Mouse (Mus musculus) neutrophil, adult 5-6 weeks (primary cell): Measurements from ENCODE around the gene Ankrd9. TPM values are rescaled to one million over a fixed set of nuclear protein-coding genes. Genes with fewer than 3 reads are reported as not detected.

Experiments
- ATAC-seq: fragments of 151-379, 151-347 bp; 2 replicates; pipeline ENCODE4 v1.8.0; 2017; ENCODE audit warnings: mild to moderate bottlenecking, moderate TSS enrichment; ENCODE audit not compliant: insufficient number of reproducible peaks, poor library complexity, low FRiP score, severe bottlenecking; ENCODE audit errors: extremely low read depth
- total RNA-seq: library from RNA; stranded (forward); fragments of 200-1000 nt; gene quantifications from 2 replicates; pipeline ENCODE4 v1.2.3, GENCODE M21; 2017

Ankrd9 gene
- total RNA-seq: 2.1 and 3.0 TPM in 2 replicates

GRCm38 (mm10) chr12:110978607-110979406 lies at the start of gene Ankrd9:
Gene Ankrd9 (minus strand): TSS chr12:110979040.
- ATAC-seq: peak; percentile 77

DNA sequence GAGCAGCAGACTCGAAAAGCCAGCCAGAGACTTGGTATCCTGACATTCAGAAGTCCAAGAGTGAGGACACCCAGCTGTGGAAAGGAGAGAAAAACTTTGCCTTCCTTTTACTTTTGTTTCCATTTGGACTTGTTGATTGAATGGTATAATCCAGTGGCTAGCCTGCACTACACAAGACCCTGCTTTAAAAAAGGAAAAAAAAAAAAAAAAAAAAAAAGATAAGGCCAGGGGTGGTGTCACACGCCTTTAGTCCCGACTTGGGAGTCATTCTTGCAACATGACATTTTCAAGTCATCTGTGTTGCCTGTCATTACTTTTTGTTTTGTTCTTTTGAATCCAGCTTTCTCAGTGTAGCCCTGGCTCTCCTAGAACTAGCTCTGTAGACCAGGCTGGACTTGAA lies 42.7 kb upstream of the Ankrd9 start:
- ATAC-seq: no peak

DNA sequence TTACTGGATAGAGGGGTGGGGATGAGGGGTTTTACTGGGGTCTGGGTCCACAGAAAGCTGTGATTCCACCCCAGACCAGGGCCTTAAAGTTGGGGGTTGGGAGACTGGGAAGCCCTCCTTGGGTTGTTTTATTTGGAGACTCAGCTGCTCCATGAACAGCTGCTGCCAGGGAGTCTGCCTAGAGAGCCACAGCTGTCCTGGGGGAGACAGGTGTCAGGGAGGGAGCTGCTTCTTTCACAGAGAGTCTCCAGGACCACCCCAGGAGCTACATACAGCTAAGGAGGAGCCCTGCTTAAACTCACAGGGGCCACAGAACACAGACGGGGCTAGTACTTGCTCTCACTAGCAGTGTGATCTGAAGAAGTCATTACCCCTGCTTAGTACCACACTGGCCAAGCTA lies 42.3 kb upstream of the Ankrd9 start:
- no peak for ATAC-seq

- no peak for ATAC-seq
These were observed 40.2 kb upstream of the Ankrd9 start for GRCm38 (mm10) chr12:111019086-111019485.

DNA sequence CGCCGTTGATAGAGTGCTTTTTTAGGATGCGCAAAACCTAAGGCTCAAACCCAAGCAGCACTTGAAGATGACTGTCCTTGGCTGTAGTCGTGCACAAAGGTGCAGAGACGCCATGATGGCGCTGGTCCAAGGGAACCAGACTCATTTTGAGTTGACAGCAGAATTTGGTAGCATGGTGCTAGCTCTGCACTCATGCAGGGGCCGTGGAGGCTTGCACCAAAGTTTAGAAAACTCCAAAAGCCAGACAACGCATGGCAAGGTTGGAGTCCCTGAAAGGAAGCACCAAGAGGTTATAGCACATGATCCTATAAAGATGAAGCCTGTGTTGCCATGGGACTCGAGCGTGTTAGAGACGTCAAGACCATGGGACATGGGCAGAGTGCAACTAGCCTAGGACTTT lies 39.2 kb upstream of the Ankrd9 start:
- ATAC-seq: no peak

- no peak for ATAC-seq
These were observed 38.0 kb upstream of the Ankrd9 start for GRCm38 (mm10) chr12:111016807-111017206.

GRCm38 (mm10) chr12:111009615-111010257 lies 30.9 kb upstream of the Ankrd9 start:
- no peak for ATAC-seq

DNA sequence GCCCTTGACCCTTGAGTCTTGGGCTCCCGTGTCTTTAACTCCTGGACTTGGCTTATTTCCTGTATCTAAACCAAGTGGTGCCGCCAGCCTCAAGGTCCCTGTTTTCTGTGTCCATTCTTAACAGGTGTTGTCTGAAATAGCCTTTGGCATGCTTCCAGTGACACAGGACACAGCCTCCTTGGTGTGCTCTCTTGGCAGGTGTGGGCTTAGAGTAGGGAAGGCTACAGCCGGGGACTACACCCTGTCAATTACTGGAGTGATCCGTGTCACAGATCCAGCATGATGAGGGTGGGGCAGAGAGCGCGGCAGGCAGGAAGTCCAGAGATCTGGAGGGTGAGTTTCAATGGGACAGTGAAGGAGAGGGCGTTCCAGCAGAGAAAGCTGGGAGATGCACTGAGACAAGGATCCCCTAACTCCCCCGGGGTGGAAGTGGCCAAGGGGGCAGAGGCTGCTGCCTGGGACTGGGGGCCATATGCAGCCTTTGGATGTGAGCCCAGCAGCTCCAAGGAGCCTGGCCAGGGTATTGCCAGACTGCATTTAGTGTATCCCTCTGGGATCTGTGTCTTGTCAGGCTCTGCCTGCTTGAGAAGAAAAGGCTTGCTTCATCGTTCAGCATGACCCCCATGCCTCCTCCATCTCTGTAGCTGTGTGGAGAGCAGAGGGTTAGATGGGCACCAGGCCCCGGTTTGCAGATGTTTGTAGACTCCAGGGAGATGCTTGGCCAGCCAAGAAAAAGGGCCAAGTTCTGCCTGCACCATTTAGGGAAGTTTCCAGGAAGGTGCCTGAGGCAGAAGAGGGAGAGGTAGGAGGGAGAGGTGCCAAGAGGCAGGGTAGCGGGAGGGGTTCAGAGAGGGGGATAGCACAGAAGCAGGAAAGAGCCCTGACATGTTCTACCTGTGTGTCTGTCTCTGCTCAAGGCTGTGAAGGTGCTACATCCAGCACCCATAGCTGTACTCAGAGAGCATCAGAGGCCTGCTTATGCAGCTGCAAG lies 30.0 kb upstream of the Ankrd9 start:
- ATAC-seq: no peak

DNA sequence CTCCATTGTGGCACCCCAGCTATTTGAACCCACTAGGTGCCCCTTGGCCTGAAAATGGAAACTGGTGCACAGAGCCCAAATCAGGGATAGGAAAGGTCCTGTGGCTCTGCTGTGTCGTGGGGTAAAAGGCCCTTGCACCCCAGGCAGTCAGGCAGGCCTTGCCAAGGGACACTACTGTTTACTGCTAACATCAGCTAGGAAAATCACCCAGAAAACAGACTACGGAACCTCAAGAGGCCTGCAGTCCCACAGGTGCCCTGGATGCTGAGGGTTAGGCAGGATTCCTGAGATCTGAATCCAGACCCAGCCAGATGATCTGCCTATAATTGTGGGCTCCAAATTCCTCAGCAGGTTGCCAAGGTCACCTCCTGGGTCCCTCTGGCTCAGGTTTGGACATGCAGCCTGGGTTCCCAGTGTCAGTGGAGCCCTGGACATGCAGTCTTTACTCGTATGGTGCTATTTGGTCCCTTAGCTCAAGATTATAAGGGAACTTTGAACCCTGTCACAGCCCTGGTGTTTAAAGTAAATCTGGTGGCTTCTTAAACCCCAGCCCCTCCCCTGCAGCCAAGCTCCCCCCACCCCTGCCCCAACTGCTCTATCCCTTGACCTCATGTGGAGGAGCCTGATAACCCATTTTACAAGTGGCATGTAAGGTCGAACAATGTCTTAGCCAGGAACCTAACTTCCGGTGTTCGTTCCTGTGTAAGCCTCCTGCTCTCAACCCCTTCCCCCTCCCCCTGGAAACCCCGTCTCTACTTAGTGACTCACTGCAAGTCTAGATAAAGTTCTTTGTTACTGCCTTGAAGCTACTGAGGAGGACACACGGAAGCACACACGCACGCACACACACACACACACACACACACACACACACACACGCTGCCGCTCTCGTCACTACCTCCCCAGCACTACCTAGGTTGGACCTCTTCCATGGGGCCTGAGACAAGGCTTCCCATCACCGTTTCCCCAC lies 28.6 kb upstream of the Ankrd9 start:
- peak; percentile 57 for ATAC-seq

GRCm38 (mm10) chr12:111006339-111006738 lies 27.5 kb upstream of the Ankrd9 start:
- ATAC-seq: no peak

GRCm38 (mm10) chr12:111005803-111006202 lies 27.0 kb upstream of the Ankrd9 start:
- no peak for ATAC-seq

- no peak for ATAC-seq
These were observed 25.3 kb upstream of the Ankrd9 start for GRCm38 (mm10) chr12:111004142-111004541.

DNA sequence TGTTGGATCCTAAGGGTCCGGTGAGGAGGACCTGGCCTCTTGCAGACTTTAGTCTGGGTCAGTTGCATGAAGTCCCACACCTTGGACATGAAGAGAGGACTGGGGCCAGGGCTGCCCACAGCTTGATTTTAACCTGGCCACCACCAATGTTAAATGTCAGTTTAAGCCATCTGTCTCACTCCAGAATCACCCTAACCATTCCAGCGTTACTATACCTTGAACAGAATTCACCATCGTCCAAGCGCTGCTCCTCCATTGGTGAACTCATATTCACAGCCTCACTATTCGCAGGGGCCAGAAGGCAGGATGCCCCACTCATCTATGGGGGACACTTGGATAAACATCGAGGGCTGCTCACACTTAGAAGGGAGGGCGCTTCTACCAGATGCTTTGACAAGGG lies 22.1 kb upstream of the Ankrd9 start:
- ATAC-seq: no peak

GRCm38 (mm10) chr12:110999820-111000219 lies 21.0 kb upstream of the Ankrd9 start:
- ATAC-seq: no peak

DNA sequence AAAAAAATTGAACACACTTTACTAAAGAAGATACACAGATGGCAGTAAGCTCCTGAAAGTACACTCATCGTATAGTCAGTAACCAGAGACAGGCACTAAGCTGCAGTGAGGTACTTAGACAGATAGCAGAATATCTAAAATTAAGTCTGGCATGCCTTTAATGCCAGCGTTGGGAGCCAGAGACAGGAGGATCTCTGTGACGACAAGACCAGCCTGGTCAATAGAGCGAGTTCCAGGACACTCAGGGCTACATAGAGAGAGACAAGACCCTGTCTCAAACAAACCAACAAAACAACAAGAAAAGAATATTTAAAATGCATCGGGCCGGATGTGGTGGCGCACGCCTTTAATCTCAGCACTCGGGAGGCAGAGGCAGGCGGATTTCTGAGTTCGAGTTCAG lies 19.3 kb upstream of the Ankrd9 start:
- no peak for ATAC-seq

DNA sequence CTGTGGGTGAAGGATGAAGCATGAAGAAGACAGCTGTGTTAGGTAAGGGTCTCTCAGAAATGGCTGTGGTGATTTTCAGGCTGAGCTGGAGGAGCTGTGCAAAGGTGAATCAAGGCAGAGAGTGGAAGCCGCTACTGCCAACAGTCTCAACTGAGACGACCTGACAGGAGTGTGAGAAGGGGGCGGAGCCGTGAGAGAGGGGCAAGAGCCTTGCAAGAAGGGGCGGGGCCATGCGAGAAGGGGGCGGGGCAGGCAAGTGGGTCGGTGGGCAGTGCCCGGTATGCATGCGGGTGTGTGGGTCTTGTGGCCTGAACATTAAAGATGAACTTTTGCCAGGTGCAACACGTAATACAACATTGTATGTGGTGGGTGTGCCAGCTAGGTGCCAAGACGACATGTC lies 15.8 kb upstream of the Ankrd9 start:
- ATAC-seq: no peak

GRCm38 (mm10) chr12:110993226-110993625 lies 14.4 kb upstream of the Ankrd9 start:
- ATAC-seq: no peak

DNA sequence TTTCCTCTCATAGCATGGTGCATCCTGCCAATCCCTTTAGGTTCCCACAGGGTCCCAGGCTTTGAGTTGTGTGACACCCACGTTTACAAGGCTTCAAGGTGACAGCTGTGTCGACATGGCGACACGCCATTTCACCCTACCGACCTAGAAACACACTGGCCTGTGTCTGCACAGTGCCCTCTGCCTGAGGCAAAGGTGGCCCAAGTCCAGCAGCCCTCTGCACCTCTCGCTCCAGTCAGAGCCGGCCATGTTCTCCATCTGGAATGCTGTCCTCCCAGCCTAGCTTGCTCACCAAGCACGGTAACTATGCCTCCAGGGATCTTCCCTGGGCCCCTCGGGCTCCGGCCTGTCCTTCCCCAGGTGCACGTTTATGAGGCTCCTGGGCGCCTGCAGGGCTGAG lies 13.9 kb upstream of the Ankrd9 start:
- no peak for ATAC-seq
